Mouse (Mus musculus) stomach, postnatal 0 days (tissue): ENCODE data around the gene Wdr11. TPM values are rescaled to one million over a fixed set of nuclear protein-coding genes. Genes with fewer than 3 reads are reported as not detected.

ENCODE experiments used
- ATAC-seq: fragments of 200-750 bp; cut with Nextera tagmentation; 2 replicates; pipeline ENCODE4 v1.8.0; 2017; ENCODE audit not compliant: low FRiP score, low TSS enrichment
- DNase-seq: peaks from one replicate; pipeline ENCODE4 v3.0.0-alpha.2; 2016; ENCODE audit warnings: low spot score
- H3K27ac ChIP-seq: fragments of 300-500 bp; sonication (generic); replicated peaks from 2 replicates; pipeline ENCODE4 v1.5.1; 2014; ENCODE audit warnings: mild to moderate bottlenecking, control low read depth
- H3K27me3 ChIP-seq: fragments of 300-500 bp; sonication (generic); 2 replicates; pipeline ENCODE4 v1.6.1; 2014; ENCODE audit warnings: low read length; ENCODE audit not compliant: control insufficient read depth, insufficient read depth
- H3K36me3 ChIP-seq: fragments of 300-500 bp; sonication (generic); 2 replicates; pipeline ENCODE4 v1.6.1; 2014; ENCODE audit warnings: low read length, mixed read lengths; ENCODE audit not compliant: control insufficient read depth, insufficient read depth
- H3K4me1 ChIP-seq: fragments of 300-500 bp; sonication (generic); replicated peaks from 2 replicates; pipeline ENCODE4 v1.6.1; 2014; ENCODE audit warnings: antibody characterized with exemption; ENCODE audit not compliant: control insufficient read depth, insufficient read depth
- H3K4me2 ChIP-seq: fragments of 300-500 bp; sonication (generic); replicated peaks from 2 replicates; pipeline ENCODE4 v1.6.1; 2014; ENCODE audit warnings: low read depth, mild to moderate bottlenecking, control low read depth, moderate library complexity
- H3K4me3 ChIP-seq: fragments of 300-500 bp; sonication (generic); 2 replicates; pipeline ENCODE4 v1.5.1; 2014; ENCODE audit warnings: low read depth, low read length, control low read depth
- H3K9ac ChIP-seq: fragments of 300-500 bp; sonication (generic); 2 replicates; pipeline ENCODE4 v1.6.1; 2014; ENCODE audit warnings: mild to moderate bottlenecking, low read length, control low read depth, mixed read lengths
- H3K9me3 ChIP-seq: fragments of 300-500 bp; sonication (generic); 2 replicates; pipeline ENCODE4 v1.6.1; 2016; ENCODE audit warnings: low read length; ENCODE audit not compliant: control insufficient read depth
- CTCF ChIP-seq: IDR thresholded peaks from 2 replicates; pipeline ENCODE4 v1.5.1; 2016; ENCODE audit warnings: antibody characterized with exemption, low read depth, mild to moderate bottlenecking, moderate library complexity
- EP300 ChIP-seq: optimal IDR thresholded peaks from 2 replicates; pipeline ENCODE3; 2016; ENCODE audit warnings: antibody characterized with exemption
- WGBS: fragments of 180-500 bp; shearing (Covaris S2); extraction: QIAGEN DNeasy Blood & Tissue Kit; methylation state at CpG from one replicate; pipeline ENCODE4 v1.1.7; 2014; 5-methylcytosine and 5-hydroxymethylcytosine counted together
- polyA plus RNA-seq: library from polyadenylated mRNA; unstranded; fragments of >200 nt; fragmentation: Nextera tagmentation; extraction: Ambion mirVana; gene quantifications from 2 replicates; pipeline ENCODE4 v1.2.1, GENCODE M21; 2015

Gene Wdr11
- polyA plus RNA-seq = 13.9 and 15.6 TPM in 2 replicates

DNA sequence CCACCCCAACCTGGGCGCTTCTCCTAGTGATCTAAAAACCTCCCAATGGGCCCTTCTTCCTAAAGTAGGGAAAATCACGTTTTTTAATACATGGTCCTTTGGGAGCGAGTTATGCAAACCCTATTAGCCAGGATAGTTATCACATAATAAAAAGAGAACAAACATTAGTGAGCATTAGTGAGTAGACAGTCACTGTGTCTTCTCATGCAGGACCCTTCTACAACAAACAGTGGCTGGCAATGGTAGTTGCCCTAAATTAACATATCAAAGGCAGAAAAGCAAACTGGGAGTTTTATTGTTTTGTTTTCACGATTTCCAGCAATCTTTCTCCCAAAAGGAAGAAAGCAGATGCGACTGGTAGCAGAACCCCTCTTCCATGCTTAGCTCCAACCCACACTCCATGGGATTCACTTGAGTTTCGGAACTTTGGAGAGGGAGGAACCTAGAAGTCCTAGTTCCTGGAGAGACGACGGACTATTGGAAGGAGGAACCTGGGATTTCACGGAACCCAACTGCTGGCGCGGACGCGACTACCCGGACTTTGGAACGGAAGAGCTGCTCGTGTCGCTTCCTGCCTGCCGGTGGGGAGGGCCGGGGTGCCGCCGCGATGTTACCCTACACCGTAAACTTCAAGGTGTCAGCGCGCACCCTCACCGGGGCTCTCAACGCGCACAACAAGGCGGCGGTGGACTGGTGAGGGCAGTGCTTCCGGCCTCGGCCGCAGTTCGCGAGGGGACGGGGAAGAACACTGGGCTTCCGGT lies at the start of gene Wdr11:
TSS of gene Wdr11 (plus strand) at position 493 of the 761 bp plus-strand sequence.
- Histone ChIP-seq H3K36me3 (no peaks in the 10 kb centered on the region), H3K4me3 (peak within 1 kb of the TSS; percentile 83), H3K9ac (peak within 1 kb of the TSS; percentile 92), H3K4me2 (peak within 1 kb of the TSS; percentile 74), H3K4me1 (no peaks in the 10 kb centered on the region), H3K27ac (peak within 1 kb of the TSS; percentile 96), H3K9me3 (no peaks in the 10 kb centered on the region), H3K27me3 (no peaks in the 10 kb centered on the region)
- no peak for TF ChIP-seq CTCF
- TF ChIP-seq EP300 = no peak
- ATAC-seq = peak; percentile 93
- peak; percentile 86 for DNase-seq
- 3% methylated on average over 37 of the region's 37 CpGs for WGBS

DNA sequence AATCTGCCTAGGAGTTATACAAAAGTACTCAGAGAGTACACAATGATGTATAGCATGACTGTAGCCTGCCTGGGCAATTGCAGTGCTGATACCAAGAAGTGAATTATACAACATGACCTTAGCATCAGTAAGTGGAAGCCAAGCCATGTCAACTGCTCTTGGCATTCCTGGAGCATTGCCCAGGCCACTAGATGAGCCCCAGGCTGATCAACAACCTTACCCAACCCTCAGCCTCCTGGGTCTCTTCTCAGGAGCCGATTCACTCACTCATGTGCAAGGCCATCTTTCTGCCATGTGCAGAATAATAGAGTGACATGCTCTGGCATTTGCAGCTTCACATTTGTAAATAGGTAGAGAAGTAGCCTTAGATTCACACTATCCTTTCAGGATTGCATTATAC lies 24.1 kb upstream of the Wdr11 start:
- ATAC-seq (no peak), DNase-seq (no peak)
- H3K27ac ChIP-seq = no peak overlapping the region
- no peak overlapping the region for H3K4me3 ChIP-seq
- 79% methylated on average over 1 of the region's 1 CpGs for WGBS
- no peaks in the 10 kb centered on the region for H3K36me3 ChIP-seq
- no peaks in the 10 kb centered on the region for H3K27me3 ChIP-seq
- no peak overlapping the region for H3K4me2 ChIP-seq
- TF ChIP-seq EP300 (no peak), CTCF (no peak)
- no peaks in the 10 kb centered on the region for H3K4me1 ChIP-seq
- no peak overlapping the region for H3K9ac ChIP-seq
- H3K9me3 ChIP-seq = no peaks in the 10 kb centered on the region

DNA sequence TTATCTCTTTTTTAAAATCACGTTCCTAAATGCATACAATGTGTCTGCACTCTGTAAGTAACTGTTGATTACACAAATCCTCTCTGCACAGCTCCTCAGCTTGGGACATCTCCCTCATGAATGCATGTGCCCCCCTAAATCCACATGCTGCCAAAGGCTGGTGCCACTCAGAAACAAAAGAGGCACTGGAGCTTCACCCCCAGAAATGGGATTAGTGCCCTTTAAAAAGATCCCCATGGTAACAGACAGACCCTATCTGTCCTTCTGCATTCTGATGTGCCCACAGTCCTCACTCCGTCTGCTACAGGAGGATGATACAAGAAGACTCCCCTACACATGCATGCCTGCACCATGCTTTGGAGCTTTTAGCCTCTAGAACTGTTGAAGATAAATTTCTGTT lies 23.3 kb upstream of the Wdr11 start:
- Histone ChIP-seq H3K4me3 (no peak overlapping the region), H3K27ac (no peak overlapping the region), H3K36me3 (no peaks in the 10 kb centered on the region), H3K27me3 (no peaks in the 10 kb centered on the region), H3K4me2 (no peak overlapping the region), H3K9ac (no peak overlapping the region), H3K4me1 (no peaks in the 10 kb centered on the region), H3K9me3 (no peaks in the 10 kb centered on the region)
- 54% methylated on average over 2 of the region's 2 CpGs for WGBS
- ATAC-seq (no peak), DNase-seq (no peak)
- no peak for TF ChIP-seq EP300
- TF ChIP-seq CTCF = no peak

DNA sequence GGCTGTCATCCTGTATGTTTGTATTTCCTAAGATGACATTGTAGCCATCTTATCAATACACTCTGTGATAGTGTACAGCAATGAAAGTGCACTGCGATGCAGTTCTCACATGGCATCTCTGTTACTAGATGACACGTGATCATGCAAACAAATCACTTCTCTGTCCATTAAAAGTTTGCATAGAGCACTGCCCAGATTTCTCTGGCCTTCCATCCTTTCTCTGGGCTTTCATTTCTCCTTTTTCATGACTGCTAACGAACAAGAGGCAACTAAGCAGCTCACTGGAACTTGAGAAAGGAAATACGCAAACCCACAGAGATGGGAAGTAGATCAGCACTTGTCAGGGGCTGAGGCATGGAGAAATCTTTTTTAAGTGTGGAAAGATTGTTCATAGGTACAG lies 17.2 kb upstream of the Wdr11 start:
- WGBS = 58% methylated on average over 4 of the region's 4 CpGs
- TF ChIP-seq EP300 (no peak), CTCF (no peak)
- no peaks in the 10 kb centered on the region for H3K4me1 ChIP-seq
- no peak for ATAC-seq
- H3K36me3 ChIP-seq = no peaks in the 10 kb centered on the region
- no peak overlapping the region for H3K9ac ChIP-seq
- H3K27me3 ChIP-seq = no peaks in the 10 kb centered on the region
- no peak overlapping the region for H3K4me2 ChIP-seq
- no peak overlapping the region for H3K4me3 ChIP-seq
- H3K9me3 ChIP-seq = no peaks in the 10 kb centered on the region
- no peak overlapping the region for H3K27ac ChIP-seq
- no peak for DNase-seq

DNA sequence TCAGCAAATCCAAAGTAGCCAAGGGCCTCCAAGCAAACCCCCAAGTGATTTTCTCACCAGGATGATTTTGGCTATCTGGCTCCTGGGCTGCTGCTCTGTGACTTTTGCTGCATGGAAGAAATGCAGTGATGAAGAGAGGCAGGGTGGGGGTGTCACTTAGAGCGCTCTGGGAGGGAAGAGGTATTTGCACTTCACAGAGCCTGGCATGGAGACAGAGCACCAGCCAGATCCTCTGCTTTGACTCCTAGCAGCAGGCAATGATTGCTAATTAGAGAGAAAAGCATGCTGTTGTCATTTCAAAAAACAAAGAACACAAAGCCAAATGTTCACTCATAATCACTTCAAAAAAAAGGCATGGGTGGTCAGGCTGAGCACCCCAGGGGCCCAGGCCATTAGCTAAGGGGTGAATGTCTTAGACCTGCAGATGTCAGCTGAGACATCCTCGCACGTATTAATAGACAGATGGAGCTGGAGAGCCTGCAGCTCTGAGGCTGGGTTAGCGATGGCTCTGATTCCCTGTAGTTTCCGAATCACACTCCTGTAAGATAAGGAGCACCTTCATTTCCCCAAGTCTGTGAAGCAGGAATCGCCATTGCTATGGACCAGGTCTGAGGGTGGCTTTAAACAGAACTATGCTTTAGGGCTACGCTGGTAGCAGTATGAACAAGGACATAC lies 16.4 kb upstream of the Wdr11 start:
- no peaks in the 10 kb centered on the region for H3K27me3 ChIP-seq
- no peaks in the 10 kb centered on the region for H3K36me3 ChIP-seq
- ATAC-seq = no peak
- no peak overlapping the region for H3K4me3 ChIP-seq
- DNase-seq = no peak
- H3K4me2 ChIP-seq = no peak overlapping the region
- WGBS = 28% methylated on average over 7 of the region's 7 CpGs
- H3K9me3 ChIP-seq = no peaks in the 10 kb centered on the region
- H3K9ac ChIP-seq = no peak overlapping the region
- TF ChIP-seq EP300 (no peak), CTCF (no peak)
- no peaks in the 10 kb centered on the region for H3K4me1 ChIP-seq
- no peak overlapping the region for H3K27ac ChIP-seq
